Mouse (Mus musculus): Measurements from ENCODE around the gene Fam98a. TPM values are rescaled to one million over a fixed set of nuclear protein-coding genes. Genes with fewer than 3 reads are reported as not detected.

Fam98a gene
- total RNA-seq (2012; rRNA removed) (37.7 and 39.4 TPM in 2 replicates), polyA plus RNA-seq (2012; ENCODE audit: insufficient read depth in 1 of 2, insufficient read length in 2 of 2, low read depth in 1 of 2, low replicate concordance in 2 of 2, missing spikeins in 1 of 2) (10 to 100 TPM in 1 of 2 experiments, not detected in 1; 64.9 TPM)

GRCm38 (mm10) chr17:75551512-75552400, at the start of gene Fam98a:
Gene Fam98a, minus strand, starts transcription at chr17:75551946.
- Histone ChIP-seq H3K9me3 (replicated peaks; ENCODE audit: insufficient read depth, low read length) (no peaks in the 10 kb centered on the region), H3K9ac (ENCODE audit: control insufficient read depth, low read depth, low read length, poor library complexity, severe bottlenecking) (peak within 1 kb of the TSS; percentile 86), H3K4me3 (ENCODE audit: control insufficient read depth in 1 of 2, insufficient read depth in 1 of 2, low read depth in 2 of 2, low read length in 2 of 2) (peak within 1 kb of the TSS; percentile 76 to 90), H3K79me2 (ENCODE audit: control insufficient read depth, insufficient read depth, low read length, poor library complexity) (peaks cover 32% of the 10 kb centered on the region), H3K27ac (ENCODE audit: control insufficient read depth, low read depth, low read length) (peak within 1 kb of the TSS; percentile 50), H3K27me3 (ENCODE audit: control insufficient read depth in 1 of 2, insufficient read depth in 2 of 2, low read length in 2 of 2) (no peaks in the 10 kb centered on the region), H3K4me1 (ENCODE audit: control insufficient read depth in 1 of 2, insufficient read depth in 2 of 2, low read length in 2 of 2) (peaks cover 5 to 9% of the 10 kb centered on the region in 2 experiments; a peak in 3 of 4 replicates), H3K36me3 (ENCODE audit: control insufficient read depth in 1 of 2, insufficient read depth in 2 of 2, low read length in 2 of 2) (peaks cover 8 to 19% of the 10 kb centered on the region in 2 experiments)
- peak; percentile 98 for DNase-seq (ENCODE audit: low read depth, low spot score)
- TF ChIP-seq MYC (IDR thresholded peaks at IDR 0.05; ENCODE audit: low read depth, low read length) (peak; percentile 81), POLR2A (IDR thresholded peaks at IDR 0.05; ENCODE audit: control insufficient read depth in 1 of 2, insufficient read depth in 1 of 2, low read depth in 1 of 2, low read length in 2 of 2, poor library complexity in 1 of 2) (peak; percentile 76 to 91), MYB (IDR thresholded peaks at IDR 0.05; ENCODE audit: low read depth, low read length) (no peak), MEF2A (IDR thresholded peaks at IDR 0.05; ENCODE audit: extremely low read depth, insufficient replicate concordance, low read depth, low read length, poor library complexity, severe bottlenecking) (no peak), MXI1 (IDR thresholded peaks at IDR 0.05; ENCODE audit: low read depth, low read length) (peak; percentile 84), CHD1 (IDR thresholded peaks at IDR 0.05; ENCODE audit: low read depth, low read length) (no peak), USF1 (IDR thresholded peaks at IDR 0.05; ENCODE audit: low read depth, low read length) (peak; percentile 34; the same call in 1 of the 2 replicates), SMC3 (IDR thresholded peaks at IDR 0.05; ENCODE audit: low read depth, low read length) (no peak), CTCF (IDR thresholded peaks at IDR 0.05 in 2 of 3, conservative IDR thresholded peaks at IDR 0.05 in 1 of 3; ENCODE audit: control insufficient read depth in 1 of 3, insufficient read depth in 1 of 3, low read depth in 2 of 3, low read length in 3 of 3, poor library complexity in 1 of 3, severe bottlenecking in 1 of 3) (peak in 2 of 3 experiments; percentile 38; a peak in 3 of 6 replicates), TBP (IDR thresholded peaks at IDR 0.05; ENCODE audit: low read depth, low read length) (0 out of 2 replicates have a peak, but pooled peaks have one; percentile 28), E2F4 (IDR thresholded peaks at IDR 0.05; ENCODE audit: borderline replicate concordance, low read depth, low read length) (no peak), NRF1 (IDR thresholded peaks at IDR 0.05; ENCODE audit: insufficient read depth, low read depth, low read length, poor library complexity, severe bottlenecking) (peak; percentile 96), ELF1 (IDR thresholded peaks at IDR 0.05; ENCODE audit: low read depth, low read length) (peak; percentile 91), GATA1 (IDR thresholded peaks at IDR 0.05; ENCODE audit: low read depth, low read length) (no peak), RAD21 (IDR thresholded peaks at IDR 0.05; ENCODE audit: low read depth, low read length) (no peak), POLR2AphosphoS2 (IDR thresholded peaks at IDR 0.05; ENCODE audit: low read length) (peak; percentile 71; the same call in 1 of the 2 replicates), ZC3H11A (IDR thresholded peaks at IDR 0.05; ENCODE audit: low read depth, low read length) (no peak), KAT2A (conservative IDR thresholded peaks at IDR 0.05; ENCODE audit: low read depth, low read length) (peak; percentile 73; the same call in 1 of the 2 replicates), USF2 (IDR thresholded peaks at IDR 0.05; ENCODE audit: borderline replicate concordance in 1 of 2, insufficient read depth in 1 of 2, low read depth in 1 of 2, low read length in 2 of 2) (no peak), NELFE (IDR thresholded peaks at IDR 0.05; ENCODE audit: low read depth, low read length) (peak; percentile 89), POLR2AphosphoS5 (IDR thresholded peaks at IDR 0.05; ENCODE audit: borderline replicate concordance, low read depth, low read length) (no peak), TAL1 (IDR thresholded peaks at IDR 0.05; ENCODE audit: low read length) (no peak), GABPA (IDR thresholded peaks at IDR 0.05; ENCODE audit: low read depth, low read length) (no peak), ETS1 (IDR thresholded peaks at IDR 0.05; ENCODE audit: low read depth, low read length) (peak; percentile 60; the same call in 1 of the 2 replicates), TCF12 (IDR thresholded peaks at IDR 0.05; ENCODE audit: low read depth, low read length) (peak; percentile 48; the same call in 1 of the 2 replicates), MAFK (IDR thresholded peaks at IDR 0.05; ENCODE audit: borderline replicate concordance, low read depth, low read length) (no peak), ZNF384 (IDR thresholded peaks at IDR 0.05; ENCODE audit: low read depth, low read length) (peak; percentile 92), CHD2 (IDR thresholded peaks at IDR 0.05; ENCODE audit: low read length) (no peak), UBTF (IDR thresholded peaks at IDR 0.05; ENCODE audit: borderline replicate concordance, insufficient read depth, low read depth, low read length) (no peak), SIN3A (IDR thresholded peaks at IDR 0.05; ENCODE audit: low read length) (peak; percentile 72; the same call in 1 of the 2 replicates), MAX (IDR thresholded peaks at IDR 0.05; ENCODE audit: low read length) (peak; percentile 64; the same call in 1 of the 2 replicates), RCOR1 (IDR thresholded peaks at IDR 0.05; ENCODE audit: low read depth, low read length) (no peak), ZMIZ1 (IDR thresholded peaks at IDR 0.05; ENCODE audit: low read depth, low read length) (peak; percentile 69; the same call in 1 of the 2 replicates), HCFC1 (IDR thresholded peaks at IDR 0.05; ENCODE audit: low read depth, low read length) (peak; percentile 95)

Data from MEL (cell line).